Mouse (Mus musculus): ENCODE measurements around the gene Ranbp9. TPM values are rescaled to one million over a fixed set of nuclear protein-coding genes. Genes with fewer than 3 reads are reported as not detected.

Ranbp9 gene
- polyA plus RNA-seq, 1 experiment from 2014 or later, result 12.5 TPM

GRCm38 (mm10) chr13:43353356-43353755 lies 127.7 kb downstream of the Ranbp9 start:
- Histone ChIP-seq H3K27ac (ENCODE audit: low read length) (no peak overlapping the region), H3K4me2 (ENCODE audit: low read length) (no peak overlapping the region), H3K4me3 (ENCODE audit: low read depth, low read length) (no peak overlapping the region), H3K4me1 (ENCODE audit: control insufficient read depth, insufficient read depth, low read length) (no peaks in the 10 kb centered on the region), H3K9me3 (replicated peaks; ENCODE audit: control insufficient read depth, low read length, poor library complexity, severe bottlenecking) (no peaks in the 10 kb centered on the region), H3K36me3 (ENCODE audit: control insufficient read depth, insufficient read depth, low read length) (no peaks in the 10 kb centered on the region), H3K9ac (ENCODE audit: low read depth, low read length) (no peak overlapping the region), H3K27me3 (ENCODE audit: control insufficient read depth, insufficient read depth, low read depth, low read length) (no peaks in the 10 kb centered on the region)
- ATAC-seq, result no peak
- 63% methylated on average over 4 of the region's 4 CpGs for WGBS

Other genes with a start within 250 kb of the Ranbp9 start
- gene Gfod1, start 177.1 kb downstream of the Ranbp9 start, polyA plus RNA-seq (2015; fragmentation: Nextera tagmentation; extraction: Ambion mirVana), result 2.2 and 2.6 TPM in 2 replicates
- 39.3 and 41.5 TPM in 2 replicates for gene Sirt5, start 115.8 kb downstream of the Ranbp9 start, polyA plus RNA-seq (2015; fragmentation: Nextera tagmentation; extraction: Ambion mirVana)
- 151 and 161 TPM in 2 replicates for gene Nol7, start 82.9 kb downstream of the Ranbp9 start, polyA plus RNA-seq (2015; fragmentation: Nextera tagmentation; extraction: Ambion mirVana)
- gene Mcur1, start 78.9 kb upstream of the Ranbp9 start, polyA plus RNA-seq (2015; fragmentation: Nextera tagmentation; extraction: Ambion mirVana), result 5.6 and 6.2 TPM in 2 replicates
- 32.7 and 38.9 TPM in 2 replicates for gene Rnf182, start 134.4 kb upstream of the Ranbp9 start, polyA plus RNA-seq (2015; fragmentation: Nextera tagmentation; extraction: Ambion mirVana)

Data from midbrain, embryonic 16.5 days (tissue).